Mouse (Mus musculus): Measurements from ENCODE around the gene Amot.

Gene Amot

DNA sequence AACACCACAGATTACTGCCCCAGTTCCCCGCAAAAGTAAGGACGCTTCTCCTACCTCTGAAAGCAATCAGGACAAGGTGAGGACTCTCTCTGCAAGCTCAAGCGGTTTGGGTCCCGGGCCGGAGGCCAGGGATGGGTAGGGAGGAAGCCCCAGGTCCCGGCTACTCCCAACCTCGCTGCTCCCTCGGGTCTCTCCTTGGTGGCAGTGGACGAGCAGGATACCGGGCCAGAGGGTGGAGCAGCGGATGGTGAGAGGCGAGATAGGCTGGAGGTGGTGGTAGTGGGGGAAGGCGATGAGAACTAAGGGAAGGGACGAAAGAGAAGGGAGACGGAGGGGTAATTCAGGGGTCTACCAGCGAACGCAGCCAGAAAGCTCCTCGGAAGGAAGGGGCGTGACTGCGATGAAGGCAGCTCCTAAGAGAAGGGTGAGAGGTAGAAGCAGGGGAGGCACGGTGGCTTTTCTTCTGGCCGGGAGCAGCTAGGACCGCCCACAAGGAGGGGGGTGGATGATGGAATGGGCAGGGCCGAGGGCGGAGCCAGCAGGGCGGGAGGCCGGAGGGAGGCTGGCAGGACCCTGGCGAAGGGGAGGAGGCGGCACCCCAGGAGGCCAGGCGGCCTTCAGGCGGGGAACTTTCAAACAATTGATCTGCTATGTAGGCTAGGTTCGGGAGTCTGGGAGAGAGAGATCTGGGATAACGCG, at the start of gene Amot:
TSS of gene Amot (minus strand) at position 465 of the 699 bp plus-strand sequence.
- peak; percentile 93 for ATAC-seq (ENCODE audit: low TSS enrichment)

DNA sequence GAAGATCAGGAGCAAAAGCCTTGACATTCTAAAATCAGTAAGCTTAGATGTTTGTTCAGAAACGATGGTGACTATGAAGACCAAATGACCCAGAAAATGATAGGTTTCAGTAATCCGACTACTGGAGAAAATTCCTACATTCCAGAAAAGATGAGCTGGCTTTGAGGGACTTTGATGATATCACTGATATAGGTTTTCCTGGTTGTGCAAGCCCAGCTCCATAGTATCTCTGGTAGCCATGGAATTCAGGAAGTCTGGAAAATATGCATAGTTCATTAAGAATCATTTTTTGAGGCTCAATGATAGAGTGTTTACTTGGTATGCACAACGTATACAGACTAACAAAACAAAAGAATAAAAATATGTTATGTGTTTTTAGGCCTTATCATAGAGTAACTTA, 40.1 kb upstream of the Amot start:
- no peak for ATAC-seq (ENCODE audit: low TSS enrichment)

- ATAC-seq (ENCODE audit: low TSS enrichment): no peak
Observed at GRCm38 (mm10) chrX:145543602-145544490, 38.9 kb upstream of the Amot start.

GRCm38 (mm10) chrX:145541050-145541449, 36.1 kb upstream of the Amot start:
- no peak for ATAC-seq (ENCODE audit: low TSS enrichment)

DNA sequence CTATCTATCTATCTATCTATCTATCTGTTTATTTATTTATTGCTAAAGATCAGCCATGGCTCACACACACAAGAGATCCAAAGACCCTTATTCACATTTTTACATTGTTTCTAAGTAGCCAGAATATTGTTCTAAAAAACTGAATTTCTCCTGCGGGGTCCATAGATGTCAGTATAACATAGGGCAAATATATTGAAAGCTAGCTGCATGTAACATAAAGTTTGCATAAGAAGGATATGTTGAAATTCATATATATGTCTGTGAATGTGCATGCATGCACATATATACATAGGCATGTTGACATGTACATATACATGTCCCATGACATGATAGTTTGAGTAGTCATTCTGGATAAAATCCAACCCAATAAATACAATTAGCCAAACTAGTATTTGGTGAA, 35.3 kb upstream of the Amot start:
- ATAC-seq (ENCODE audit: low TSS enrichment): no peak

DNA sequence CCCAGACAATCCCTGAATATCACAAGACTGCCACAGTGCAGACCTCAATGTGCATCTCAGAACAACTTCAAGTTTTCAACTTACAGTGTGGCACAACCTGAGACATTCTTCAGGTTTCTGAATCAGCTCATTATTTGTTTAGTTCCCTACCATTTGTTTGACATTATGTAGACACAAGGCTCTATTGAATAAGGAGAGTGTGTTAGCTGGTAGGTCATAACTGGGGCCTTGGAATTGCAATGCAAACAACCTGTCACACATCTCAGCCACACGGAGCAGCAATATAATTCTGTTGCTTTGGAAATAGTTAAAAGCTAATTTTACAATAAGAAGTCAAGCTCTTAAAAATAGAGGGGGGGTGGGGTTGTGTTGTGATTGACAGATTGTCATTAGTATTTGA, 24.6 kb upstream of the Amot start:
- ATAC-seq (ENCODE audit: low TSS enrichment): no peak

DNA sequence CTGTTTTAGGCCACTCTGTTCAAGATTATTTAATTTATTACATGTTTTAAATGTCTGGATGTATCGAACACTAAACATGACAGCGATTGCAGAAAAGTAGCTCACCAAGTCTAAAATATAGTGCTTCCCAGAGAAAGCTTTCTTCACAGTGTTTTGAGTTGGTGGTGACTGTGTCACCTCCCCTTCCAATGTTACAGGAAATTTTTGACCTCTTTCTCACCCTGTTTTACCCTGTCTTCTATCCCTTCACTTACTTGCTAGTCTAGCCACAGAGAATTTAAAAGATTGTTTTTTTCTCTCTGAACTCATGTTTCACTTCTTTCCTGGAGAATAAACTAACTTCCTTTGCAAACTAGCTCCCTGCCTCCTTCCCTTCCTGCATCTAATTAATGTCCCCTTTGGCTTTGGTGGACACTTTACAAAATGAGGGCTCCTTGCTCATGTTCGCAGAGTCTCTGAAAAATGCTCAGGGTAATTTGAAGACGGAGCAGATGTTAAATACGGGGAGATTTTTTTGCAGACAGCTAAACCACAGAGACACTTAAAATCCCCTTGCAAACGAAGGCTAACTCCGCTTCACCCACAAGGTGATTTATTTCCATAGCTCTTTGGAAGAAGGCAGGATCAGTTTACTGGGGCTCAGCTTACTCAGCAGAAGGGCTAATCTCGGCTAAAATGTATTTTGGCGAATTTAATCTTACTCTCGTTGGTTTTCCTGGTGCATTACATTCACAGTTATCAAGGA, 11.5 kb upstream of the Amot start:
- no peak for ATAC-seq (ENCODE audit: low TSS enrichment)

- no peak for ATAC-seq (ENCODE audit: low TSS enrichment)
Observed at GRCm38 (mm10) chrX:145515498-145516158, 10.6 kb upstream of the Amot start.

- ATAC-seq (ENCODE audit: low TSS enrichment): no peak
Observed at GRCm38 (mm10) chrX:145510675-145511074, 5.7 kb upstream of the Amot start.

DNA sequence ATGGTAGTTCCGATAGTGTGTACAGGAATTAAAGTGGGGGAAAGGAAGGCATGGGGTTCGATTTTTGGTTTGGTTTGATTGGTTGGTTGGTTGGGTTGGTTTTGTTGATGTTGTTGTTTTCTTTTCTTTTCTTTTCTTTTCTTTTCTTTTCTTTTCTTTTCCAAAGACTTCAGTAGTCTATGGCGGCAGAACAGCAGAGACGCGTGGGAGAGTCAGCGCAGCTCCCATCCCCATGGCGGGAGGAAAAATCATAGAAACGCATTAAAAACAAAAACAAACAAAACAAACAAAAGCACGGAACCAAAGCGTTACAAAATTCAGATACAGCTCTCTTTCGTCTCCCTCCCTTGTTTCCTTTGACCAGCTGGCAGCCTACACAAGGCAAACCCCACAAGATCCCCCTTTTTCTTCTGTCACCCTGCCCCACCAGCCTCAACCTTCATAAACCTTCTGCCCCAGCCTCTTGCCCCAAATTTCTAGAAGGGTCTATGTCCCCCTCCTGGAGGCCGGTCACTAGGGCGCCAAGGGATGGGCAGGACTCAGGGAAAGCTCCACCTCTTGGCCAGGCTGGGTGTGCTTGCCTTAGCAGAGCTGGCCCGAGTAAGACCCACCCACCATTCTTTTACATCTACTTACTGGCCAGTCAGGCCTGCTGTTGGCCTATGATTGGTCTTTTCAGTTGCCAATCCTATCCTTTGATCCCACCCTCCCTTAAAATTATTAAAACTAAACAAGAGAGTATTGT, 648 bp upstream of the Amot start:
- peak; percentile 93 for ATAC-seq (ENCODE audit: low TSS enrichment)

DNA sequence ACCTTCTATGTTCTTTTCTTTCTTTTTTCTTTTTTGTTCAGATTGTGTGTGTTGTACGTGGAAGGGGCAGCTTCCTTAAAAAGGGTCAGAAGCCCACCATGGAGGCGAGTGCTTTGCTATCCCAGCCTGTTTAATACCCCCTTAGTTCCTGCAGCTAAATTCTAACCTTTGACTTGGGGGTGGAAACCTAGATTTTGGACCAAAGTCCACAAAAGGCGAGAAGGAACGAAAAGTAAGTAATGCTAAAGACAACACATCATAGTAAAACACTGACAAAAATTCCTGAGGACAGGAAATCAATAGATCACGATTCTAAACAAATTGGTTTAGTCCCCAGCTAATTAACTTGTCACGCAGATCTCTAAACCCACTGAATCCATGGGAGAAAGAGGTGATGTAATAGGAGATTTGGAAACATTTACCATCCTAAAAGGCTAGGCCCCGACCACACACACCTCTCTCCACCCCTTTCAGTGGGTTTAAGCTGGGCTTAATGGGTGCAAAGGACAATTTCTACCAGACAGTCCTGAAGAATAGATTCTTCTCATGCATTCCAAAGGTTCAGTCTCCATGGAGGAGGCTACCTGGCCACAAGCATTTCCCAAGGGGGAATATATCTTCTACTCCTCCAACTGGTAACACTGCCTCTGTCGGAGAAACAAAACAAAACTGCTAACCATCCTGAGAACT, 3.2 kb downstream of the Amot start:
- no peak for ATAC-seq (ENCODE audit: low TSS enrichment)

DNA sequence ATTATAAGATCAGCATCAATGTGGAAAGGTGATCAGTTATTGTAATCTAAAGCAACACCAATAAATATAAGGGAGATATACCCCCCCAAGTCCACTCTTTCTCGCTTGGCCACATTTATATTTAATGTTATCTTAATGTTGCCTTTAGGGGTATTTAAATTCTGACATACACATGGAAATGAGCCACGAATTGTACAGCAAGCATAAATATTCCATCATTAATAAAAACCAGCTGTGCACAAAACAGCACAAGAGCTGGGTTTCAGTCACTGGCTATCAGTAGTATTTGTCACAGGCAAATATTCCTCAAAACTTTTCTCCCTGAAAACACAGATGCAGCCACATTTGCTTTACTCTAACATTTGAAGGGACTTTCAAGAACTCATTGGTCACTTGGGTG, 5.9 kb downstream of the Amot start:
- no peak for ATAC-seq (ENCODE audit: low TSS enrichment)

- ATAC-seq (ENCODE audit: low TSS enrichment): no peak
Observed at GRCm38 (mm10) chrX:145498691-145499090, 6.3 kb downstream of the Amot start.

- no peak for ATAC-seq (ENCODE audit: low TSS enrichment)
Observed at GRCm38 (mm10) chrX:145497486-145497885, 7.5 kb downstream of the Amot start.

GRCm38 (mm10) chrX:145495381-145495780, 9.6 kb downstream of the Amot start:
- ATAC-seq (ENCODE audit: low TSS enrichment): no peak

DNA sequence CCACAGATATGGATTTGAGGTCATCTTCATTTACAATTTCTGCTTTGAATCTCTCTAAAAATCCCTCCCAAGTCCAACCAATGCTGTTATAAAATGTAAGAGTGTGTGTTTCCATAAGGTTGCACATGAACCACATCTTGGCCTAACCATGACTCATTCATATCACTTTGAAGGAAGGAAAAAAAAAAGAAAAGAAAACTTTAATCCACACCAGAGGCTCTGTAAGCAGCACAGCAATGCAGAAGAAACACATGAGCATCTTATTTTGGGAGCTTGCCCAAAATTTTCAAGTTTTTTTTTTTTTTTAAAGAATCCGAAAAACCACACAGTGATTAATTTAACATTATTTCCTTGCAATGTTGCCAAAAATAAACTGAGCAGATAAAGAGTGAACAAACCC, 14.2 kb downstream of the Amot start:
- ATAC-seq (ENCODE audit: low TSS enrichment): 0 out of 2 replicates have a peak, but pooled peaks have one; percentile 47

DNA sequence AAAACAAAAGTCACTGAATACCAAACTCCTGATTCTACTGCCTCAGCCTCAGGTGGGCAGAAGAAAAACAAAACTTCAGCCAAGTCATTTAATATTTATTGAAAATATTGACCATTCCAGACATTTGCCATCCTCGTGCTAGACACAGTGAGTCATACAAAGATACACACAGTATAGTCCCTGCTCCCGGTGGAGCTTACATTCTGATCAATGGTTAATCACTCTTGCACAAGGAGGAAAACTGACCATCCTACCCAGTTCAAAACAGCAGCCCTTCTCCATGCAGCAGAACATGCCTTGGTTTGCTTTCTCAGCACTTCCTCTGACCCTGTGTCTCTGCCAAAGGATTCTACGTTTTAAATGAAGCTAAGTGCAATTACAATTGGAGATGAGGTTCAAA, 14.6 kb downstream of the Amot start:
- no peak for ATAC-seq (ENCODE audit: low TSS enrichment)

GRCm38 (mm10) chrX:145489950-145490349, 15.0 kb downstream of the Amot start:
- ATAC-seq (ENCODE audit: low TSS enrichment): no peak

DNA sequence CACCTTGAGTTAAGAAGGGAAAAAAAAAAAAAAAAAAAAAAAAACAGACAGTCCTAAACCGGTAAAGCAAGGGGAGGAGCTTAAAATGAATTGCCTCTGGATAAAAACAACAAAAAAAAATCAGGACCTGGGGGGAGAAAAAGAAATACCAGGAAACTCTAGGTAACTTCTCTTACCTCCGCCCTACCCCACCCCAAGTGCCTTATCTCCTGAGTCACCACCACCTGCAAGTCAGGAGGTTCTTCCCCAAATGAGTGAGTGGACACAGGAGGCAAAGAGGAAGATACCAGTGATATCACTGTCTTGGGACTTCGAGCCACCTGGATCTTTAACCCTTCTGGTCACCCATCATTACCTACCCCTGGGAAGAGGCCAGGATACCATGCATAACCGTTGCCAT, 19.5 kb downstream of the Amot start:
- no peak for ATAC-seq (ENCODE audit: low TSS enrichment)

- peak; percentile 62 for ATAC-seq (ENCODE audit: low TSS enrichment)
Observed at GRCm38 (mm10) chrX:145483486-145484055, 21.4 kb downstream of the Amot start.

All from frontal cortex, adult (tissue).